Mouse (Mus musculus) limb, embryonic 11.5 days (tissue): ENCODE results near the gene Ankrd31. TPM values are rescaled to one million over a fixed set of nuclear protein-coding genes. Genes with fewer than 3 reads are reported as not detected.
A peak's percentile ranks its signal among the peaks of the same experiment; 100 is the strongest.

Source experiments
- ATAC-seq: fragments of 200-750 bp; cut with Nextera tagmentation; 2 replicates; pipeline ENCODE4 v1.8.0; 2017; ENCODE audit warnings: low read depth; ENCODE audit not compliant: insufficient number of reproducible peaks, low FRiP score, low TSS enrichment
- DNase-seq: peaks from one replicate; pipeline ENCODE4 v3.0.0-alpha.2; 2015; ENCODE audit warnings: low spot score
- H3K27ac ChIP-seq: fragments of 300-500 bp; sonication (generic); replicated peaks from 2 replicates; pipeline ENCODE4 v1.5.1; 2014; ENCODE audit warnings: low read depth, mild to moderate bottlenecking, low read length
- H3K27me3 ChIP-seq: fragments of 300-500 bp; sonication (generic); 2 replicates; pipeline ENCODE4 v1.6.1; 2014; ENCODE audit warnings: mild to moderate bottlenecking, low read length, mixed read lengths; ENCODE audit not compliant: control insufficient read depth, insufficient read depth
- H3K36me3 ChIP-seq: fragments of 300-500 bp; sonication (generic); 2 replicates; pipeline ENCODE4 v1.6.1; 2014; ENCODE audit warnings: mild to moderate bottlenecking, low read length, moderate library complexity, mixed read lengths; ENCODE audit not compliant: control insufficient read depth, insufficient read depth
- H3K4me1 ChIP-seq: fragments of 300-500 bp; sonication (generic); 2 replicates; pipeline ENCODE4 v1.6.1; 2014; ENCODE audit warnings: low read length, mixed read lengths; ENCODE audit not compliant: control insufficient read depth, insufficient read depth
- H3K4me2 ChIP-seq: fragments of 300-500 bp; sonication (generic); 2 replicates; pipeline ENCODE4 v1.6.1; 2014; ENCODE audit warnings: low read depth, mild to moderate bottlenecking, moderate library complexity; ENCODE audit not compliant: severe bottlenecking
- H3K4me3 ChIP-seq: fragments of 300-500 bp; sonication (generic); 2 replicates; pipeline ENCODE4 v1.5.1; 2014; ENCODE audit warnings: low read depth, low read length
- H3K9ac ChIP-seq: fragments of 300-500 bp; sonication (generic); 2 replicates; pipeline ENCODE4 v1.6.1; 2014; ENCODE audit warnings: mild to moderate bottlenecking, low read length
- H3K9me3 ChIP-seq: fragments of 300-500 bp; sonication (generic); 2 replicates; pipeline ENCODE4 v1.6.1; 2016; ENCODE audit warnings: low read length; ENCODE audit not compliant: control insufficient read depth
- WGBS: fragments of 180-500 bp; shearing (Covaris S2); extraction: QIAGEN DNeasy Blood & Tissue Kit; methylation state at CpG from one replicate; pipeline ENCODE4 v1.1.7; 2014; 5-methylcytosine and 5-hydroxymethylcytosine counted together
- polyA plus RNA-seq: library from polyadenylated mRNA; unstranded; fragments of >200 nt; fragmentation: Nextera tagmentation; extraction: Ambion mirVana; gene quantifications from 2 replicates; pipeline ENCODE4 v1.2.1, GENCODE M21; 2014

Ankrd31 gene
- polyA plus RNA-seq, 1 experiment from 2014 or later = not detected

DNA sequence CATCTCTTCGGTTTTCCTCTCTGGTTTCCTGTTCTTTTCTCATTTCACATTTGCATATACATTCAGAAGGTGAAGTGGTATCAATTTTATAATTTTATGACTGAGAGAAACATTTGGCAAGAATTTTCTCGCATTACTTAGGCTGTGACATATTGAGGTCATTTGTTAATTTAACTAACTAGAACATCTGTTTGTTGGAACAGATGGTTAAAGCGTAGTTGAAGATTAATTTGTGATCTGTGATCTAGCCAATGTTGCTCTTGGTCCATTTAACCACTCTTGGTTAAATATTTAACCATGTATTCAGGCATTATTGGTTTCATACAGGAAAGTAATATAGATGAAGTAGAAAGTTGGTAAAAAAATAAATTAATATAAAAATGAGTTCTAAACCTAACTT is 47.2 kb downstream of the Ankrd31 start:
- no peak for ATAC-seq

GRCm38 (mm10) chr13:96797500-96797899 is 49.4 kb downstream of the Ankrd31 start:
- H3K4me1 ChIP-seq = no peaks in the 10 kb centered on the region
- H3K4me2 ChIP-seq = no peak overlapping the region
- no peaks in the 10 kb centered on the region for H3K36me3 ChIP-seq
- H3K27me3 ChIP-seq = no peaks in the 10 kb centered on the region
- no peak overlapping the region for H3K27ac ChIP-seq
- DNase-seq = no peak
- H3K9ac ChIP-seq = no peak overlapping the region
- ATAC-seq = no peak
- 80% methylated on average over 2 of the region's 2 CpGs for WGBS
- H3K4me3 ChIP-seq = no peak overlapping the region
- no peaks in the 10 kb centered on the region for H3K9me3 ChIP-seq

More for the DNA sequence above, 47.2 kb downstream of the Ankrd31 start:
- no peak overlapping the region for H3K4me3 ChIP-seq
- H3K9ac ChIP-seq = no peak overlapping the region
- WGBS = 72% methylated on average over 3 of the region's 3 CpGs
- H3K4me1 ChIP-seq = no peaks in the 10 kb centered on the region
- no peaks in the 10 kb centered on the region for H3K27me3 ChIP-seq
- no peak for DNase-seq
- H3K27ac ChIP-seq = no peak overlapping the region
- no peaks in the 10 kb centered on the region for H3K9me3 ChIP-seq
- H3K36me3 ChIP-seq = no peaks in the 10 kb centered on the region
- no peak overlapping the region for H3K4me2 ChIP-seq

- DNase-seq (no peak), ATAC-seq (no peak)
- H3K9ac ChIP-seq = no peak overlapping the region
- 84% methylated on average over 1 of the region's 1 CpGs for WGBS
- H3K4me3 ChIP-seq = no peak overlapping the region
- H3K9me3 ChIP-seq = no peaks in the 10 kb centered on the region
- H3K4me2 ChIP-seq = no peak overlapping the region
- no peaks in the 10 kb centered on the region for H3K4me1 ChIP-seq
- H3K36me3 ChIP-seq = no peaks in the 10 kb centered on the region
- H3K27me3 ChIP-seq = no peaks in the 10 kb centered on the region
- no peak overlapping the region for H3K27ac ChIP-seq
These were observed 101.7 kb downstream of the Ankrd31 start for GRCm38 (mm10) chr13:96849752-96850151.

DNA sequence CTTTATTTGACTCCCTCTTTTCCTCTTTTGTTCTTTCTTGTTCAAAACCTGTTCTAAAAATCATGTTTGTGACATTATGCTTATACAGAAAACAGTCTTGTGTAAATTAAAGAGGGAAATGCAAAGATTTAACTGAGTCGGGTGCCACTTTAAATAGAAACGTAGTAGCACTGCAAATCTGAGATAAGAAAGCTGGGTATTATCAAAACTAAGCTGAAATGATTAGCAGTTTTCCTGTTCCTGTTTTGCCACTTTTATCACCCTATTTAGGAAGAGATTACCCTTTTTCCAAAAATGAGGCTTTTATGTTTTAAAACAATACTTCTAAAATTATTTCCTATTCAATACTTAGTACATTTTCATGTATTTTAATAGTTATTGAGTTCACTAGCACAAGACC is 104.1 kb downstream of the Ankrd31 start:
- WGBS = 78% methylated on average over 2 of the region's 2 CpGs
- no peak overlapping the region for H3K4me2 ChIP-seq
- H3K9me3 ChIP-seq = no peaks in the 10 kb centered on the region
- H3K4me3 ChIP-seq = no peak overlapping the region
- H3K36me3 ChIP-seq = no peaks in the 10 kb centered on the region
- H3K9ac ChIP-seq = no peak overlapping the region
- H3K4me1 ChIP-seq = no peaks in the 10 kb centered on the region
- DNase-seq (no peak), ATAC-seq (no peak)
- H3K27me3 ChIP-seq = no peaks in the 10 kb centered on the region
- H3K27ac ChIP-seq = no peak overlapping the region

GRCm38 (mm10) chr13:96853256-96853655 is 105.2 kb downstream of the Ankrd31 start:
- Histone ChIP-seq H3K9me3 (no peaks in the 10 kb centered on the region), H3K36me3 (no peaks in the 10 kb centered on the region), H3K4me1 (no peaks in the 10 kb centered on the region), H3K27me3 (no peaks in the 10 kb centered on the region), H3K9ac (no peak overlapping the region), H3K4me3 (no peak overlapping the region), H3K4me2 (no peak overlapping the region), H3K27ac (no peak overlapping the region)
- WGBS = 67% methylated on average over 1 of the region's 1 CpGs
- ATAC-seq = no peak
- no peak for DNase-seq

GRCm38 (mm10) chr13:96855191-96855590 is 107.1 kb downstream of the Ankrd31 start:
- no peak overlapping the region for H3K4me3 ChIP-seq
- DNase-seq (peak; percentile 81), ATAC-seq (no peak)
- H3K4me2 ChIP-seq = no peak overlapping the region
- 18% methylated on average over 3 of the region's 3 CpGs for WGBS
- H3K4me1 ChIP-seq = no peaks in the 10 kb centered on the region
- H3K27me3 ChIP-seq = no peaks in the 10 kb centered on the region
- H3K27ac ChIP-seq = no peak overlapping the region
- H3K9me3 ChIP-seq = no peaks in the 10 kb centered on the region
- H3K9ac ChIP-seq = no peak overlapping the region
- H3K36me3 ChIP-seq = no peaks in the 10 kb centered on the region

GRCm38 (mm10) chr13:96859161-96859560 is 111.1 kb downstream of the Ankrd31 start:
- 96% methylated on average over 3 of the region's 3 CpGs for WGBS
- Histone ChIP-seq H3K4me2 (no peak overlapping the region), H3K27ac (no peak overlapping the region), H3K4me1 (no peaks in the 10 kb centered on the region), H3K9me3 (no peaks in the 10 kb centered on the region), H3K9ac (no peak overlapping the region), H3K27me3 (no peaks in the 10 kb centered on the region), H3K4me3 (no peak overlapping the region), H3K36me3 (no peaks in the 10 kb centered on the region)
- no peak for ATAC-seq
- DNase-seq = no peak

DNA sequence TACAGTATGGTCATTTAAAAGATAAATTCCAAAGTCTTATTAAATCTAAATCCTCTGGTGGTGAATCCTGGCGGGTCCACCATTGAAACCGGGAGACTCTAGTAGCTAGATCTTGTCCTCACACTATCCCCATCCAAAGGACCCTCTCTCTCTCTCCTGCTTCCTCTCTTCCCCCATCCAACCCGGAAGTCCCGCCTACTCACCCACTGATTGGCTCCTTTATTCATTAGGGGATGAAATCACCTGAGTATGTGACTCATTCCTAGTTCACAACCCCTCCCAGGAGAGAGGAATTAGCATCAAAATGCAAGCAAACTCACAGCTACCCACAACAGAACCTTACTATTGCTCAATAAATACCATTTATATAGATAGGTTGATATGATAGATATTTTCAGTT is 122.7 kb downstream of the Ankrd31 start:
- no peak overlapping the region for H3K27ac ChIP-seq
- H3K4me2 ChIP-seq = no peak overlapping the region
- no peak overlapping the region for H3K4me3 ChIP-seq
- no peaks in the 10 kb centered on the region for H3K36me3 ChIP-seq
- H3K4me1 ChIP-seq = no peaks in the 10 kb centered on the region
- H3K9me3 ChIP-seq = no peaks in the 10 kb centered on the region
- H3K27me3 ChIP-seq = no peaks in the 10 kb centered on the region
- H3K9ac ChIP-seq = no peak overlapping the region
- DNase-seq = no peak
- no peak for ATAC-seq
- 72% methylated on average over 4 of the region's 4 CpGs for WGBS

- H3K27ac ChIP-seq = no peak overlapping the region
- no peak for DNase-seq
- H3K4me1 ChIP-seq = no peaks in the 10 kb centered on the region
- H3K9me3 ChIP-seq = no peaks in the 10 kb centered on the region
- H3K36me3 ChIP-seq = no peaks in the 10 kb centered on the region
- no peaks in the 10 kb centered on the region for H3K27me3 ChIP-seq
- no peak overlapping the region for H3K4me3 ChIP-seq
- no peak overlapping the region for H3K4me2 ChIP-seq
- no peak for ATAC-seq
- H3K9ac ChIP-seq = no peak overlapping the region
These were observed 126.0 kb downstream of the Ankrd31 start for GRCm38 (mm10) chr13:96874071-96874470.
